Mouse (Mus musculus): ENCODE data around the gene Dnah9. TPM values are rescaled to one million over a fixed set of nuclear protein-coding genes. Genes with fewer than 3 reads are reported as not detected.

Gene Dnah9
- total RNA-seq (2021) = not detected
- long read RNA-seq, experiment 1 = 0 reads
- long read RNA-seq, experiment 2 = 0 reads

DNA sequence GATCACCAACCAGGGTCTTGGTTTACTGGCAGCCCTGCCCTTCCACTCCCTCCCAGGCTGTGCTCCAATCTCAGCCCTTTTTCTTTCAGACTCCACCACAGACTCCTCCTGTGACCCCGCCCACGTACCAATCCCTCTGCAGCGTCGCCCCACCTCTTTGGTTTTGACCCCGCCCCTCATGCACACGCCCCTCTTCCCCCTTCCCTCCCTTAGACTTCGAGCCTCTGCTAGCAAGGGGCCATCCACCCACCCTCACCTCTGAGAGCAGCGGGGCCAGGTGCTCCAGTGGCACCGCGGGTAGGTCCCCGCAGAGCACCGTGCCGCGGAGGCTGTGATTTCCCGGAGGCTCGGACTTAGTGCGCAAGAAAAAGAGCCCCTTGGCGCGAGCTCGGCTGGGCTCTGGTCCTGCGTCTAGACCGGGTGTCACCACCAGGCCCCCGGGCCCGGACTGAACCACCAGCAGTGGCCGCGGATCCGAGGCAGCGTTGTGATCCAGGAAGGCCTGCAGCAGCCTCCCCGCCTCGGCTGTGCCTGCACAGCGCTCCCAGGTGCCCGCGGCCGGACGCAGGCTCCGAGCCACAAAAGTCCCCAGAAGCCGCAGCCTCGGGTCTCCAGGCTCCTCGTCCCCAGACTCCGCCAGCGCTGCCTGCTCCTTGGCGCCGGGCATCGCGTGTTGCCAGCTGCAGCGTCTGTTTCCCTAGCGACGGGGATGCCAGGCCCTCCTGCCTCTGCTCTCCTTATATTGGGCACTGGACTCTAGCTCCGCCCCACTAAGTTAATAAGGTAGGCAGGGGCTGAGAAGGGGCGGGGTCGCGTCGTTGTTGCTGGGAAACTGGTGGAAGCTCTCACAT is at the start of gene Dnah9:
Gene Dnah9, minus strand, starts transcription at position 751 of the 851 bp plus-strand sequence.
- peak; percentile 15 for DNase-seq (ENCODE audit: low spot score)

GRCm38 (mm10) chr11:66188627-66189287 is 20.4 kb upstream of the Dnah9 start:
- peak; percentile 62 for DNase-seq (ENCODE audit: low spot score)

- DNase-seq (ENCODE audit: low spot score) = no peak
Measured at GRCm38 (mm10) chr11:66188146-66188545, 19.8 kb upstream of the Dnah9 start.

- DNase-seq (ENCODE audit: low spot score) = no peak
Measured at GRCm38 (mm10) chr11:66177781-66178180, 9.4 kb upstream of the Dnah9 start.

- no peak for DNase-seq (ENCODE audit: low spot score)
Measured at GRCm38 (mm10) chr11:66164022-66164421, 4.3 kb downstream of the Dnah9 start.

DNA sequence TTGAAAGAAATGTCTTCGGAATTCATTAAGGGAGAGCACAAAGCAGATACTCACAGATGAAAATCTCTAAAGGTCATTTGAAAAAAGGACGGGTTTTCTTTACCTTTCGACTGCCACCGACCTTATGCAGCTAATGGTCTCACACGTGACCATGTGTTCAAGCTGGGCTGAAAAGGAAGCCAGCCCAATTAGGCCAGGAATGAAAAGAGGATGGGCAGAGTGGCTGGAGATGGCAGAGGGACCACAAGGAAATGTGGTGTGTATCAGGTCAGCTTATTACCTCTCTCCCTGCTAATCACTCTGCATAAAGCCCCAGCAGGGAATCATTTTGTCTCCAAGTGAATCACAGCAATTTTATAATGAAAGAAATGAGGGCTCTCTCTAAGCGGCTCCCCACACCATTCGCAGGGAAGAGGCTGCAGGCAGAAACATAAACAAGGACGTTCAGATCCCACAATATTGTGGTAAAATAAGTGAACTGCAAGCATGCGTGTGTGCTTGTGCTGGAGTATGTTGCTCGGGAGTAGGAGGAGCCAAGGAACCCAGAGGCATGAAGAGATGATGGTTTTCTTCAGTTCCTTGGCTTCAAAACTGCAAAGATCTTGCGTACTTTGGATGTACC is 27.6 kb downstream of the Dnah9 start:
- no peak for DNase-seq (ENCODE audit: low spot score)

DNA sequence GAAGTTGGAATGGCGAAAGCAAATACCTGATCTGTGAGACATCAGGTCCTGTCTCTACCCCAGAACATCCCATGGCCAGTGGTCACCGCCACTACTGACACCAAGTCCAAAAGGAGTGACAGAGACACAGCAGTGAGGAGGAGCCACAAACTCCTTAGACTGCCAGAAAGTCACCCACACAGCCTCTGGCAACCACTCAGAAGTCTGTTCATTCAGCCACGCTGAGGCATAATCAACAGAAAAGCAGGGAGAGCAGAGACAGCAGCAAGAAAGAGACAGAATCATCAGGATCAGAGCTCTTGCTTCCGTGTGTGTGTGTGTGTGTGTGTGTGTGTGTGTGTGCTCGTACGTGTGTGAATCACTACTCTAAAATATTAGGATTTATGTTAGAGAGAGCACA is 33.5 kb downstream of the Dnah9 start:
- DNase-seq (ENCODE audit: low spot score) = no peak

DNA sequence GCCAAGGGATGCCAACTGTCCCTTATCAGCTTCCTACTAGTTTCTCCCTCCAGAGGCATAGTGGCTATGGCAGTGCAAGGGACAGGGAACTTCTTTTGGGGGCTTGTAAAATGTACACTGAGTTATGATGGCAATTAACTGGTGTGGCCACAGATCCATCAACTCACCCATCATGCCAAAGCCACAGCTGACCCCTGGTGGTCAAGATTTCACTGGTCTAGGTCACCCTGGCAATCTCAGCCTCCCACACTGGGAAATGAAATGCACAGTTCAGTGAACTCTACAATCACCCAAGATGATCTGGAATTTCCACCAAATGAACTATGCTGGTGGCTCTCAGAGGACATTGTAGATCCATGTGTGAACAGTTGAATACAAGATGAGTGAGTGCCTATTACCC is 42.2 kb downstream of the Dnah9 start:
- DNase-seq (ENCODE audit: low spot score) = no peak

GRCm38 (mm10) chr11:66124496-66124895 is 43.9 kb downstream of the Dnah9 start:
- DNase-seq (ENCODE audit: low spot score) = no peak

GRCm38 (mm10) chr11:66122017-66122416 is 46.3 kb downstream of the Dnah9 start:
- DNase-seq (ENCODE audit: low spot score) = peak; percentile 17

DNA sequence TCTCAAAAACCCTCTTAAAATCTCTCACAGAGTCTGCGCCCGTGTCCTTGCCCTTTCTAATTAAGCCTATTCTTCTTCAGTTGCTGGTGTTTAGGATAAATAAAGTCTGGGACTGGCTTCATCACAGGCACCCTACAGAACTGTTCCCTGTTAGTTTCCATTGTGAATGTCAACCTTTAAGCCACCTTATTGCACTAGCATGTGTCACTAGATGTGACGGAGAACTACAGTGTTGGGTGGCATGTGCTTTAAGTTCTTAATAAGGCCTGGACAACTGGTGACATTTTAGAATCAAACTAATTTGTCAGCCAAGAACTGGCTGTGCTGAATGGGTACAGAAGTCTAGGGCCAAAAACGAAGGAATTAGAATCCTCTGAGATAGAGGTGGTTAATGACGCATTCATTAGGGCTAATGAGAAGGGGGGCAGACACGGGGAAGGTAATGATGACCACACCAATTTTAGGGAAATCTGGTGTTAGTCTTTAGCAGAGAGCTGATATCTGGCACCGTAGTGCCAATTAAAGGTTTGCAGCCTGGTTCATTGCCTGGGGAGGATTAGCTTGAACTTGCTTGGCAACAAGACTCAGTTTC is 84.6 kb downstream of the Dnah9 start:
- DNase-seq (ENCODE audit: low spot score) = no peak

- no peak for DNase-seq (ENCODE audit: low spot score)
Measured at GRCm38 (mm10) chr11:66072921-66073320, 95.4 kb downstream of the Dnah9 start.

DNA sequence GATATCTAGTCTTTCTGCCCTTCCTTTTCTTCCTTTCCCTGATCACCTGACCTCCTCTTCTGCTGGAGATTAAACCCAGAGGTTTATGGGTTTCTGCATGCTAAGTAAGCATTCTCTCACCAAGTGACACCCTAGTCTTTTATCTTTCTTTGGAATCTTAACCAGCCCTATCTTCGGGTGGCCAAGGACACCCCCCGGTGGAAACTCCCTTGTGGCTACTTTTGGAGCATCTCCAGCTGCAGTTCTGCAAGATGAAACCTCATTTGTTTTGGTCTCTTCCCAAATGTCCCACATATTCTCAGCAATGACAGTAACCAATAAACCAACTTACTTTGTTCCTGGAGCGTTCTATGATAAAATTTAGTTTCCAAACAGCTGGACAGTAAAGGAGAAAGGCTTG is 109.4 kb downstream of the Dnah9 start:
- DNase-seq (ENCODE audit: low spot score) = no peak

DNA sequence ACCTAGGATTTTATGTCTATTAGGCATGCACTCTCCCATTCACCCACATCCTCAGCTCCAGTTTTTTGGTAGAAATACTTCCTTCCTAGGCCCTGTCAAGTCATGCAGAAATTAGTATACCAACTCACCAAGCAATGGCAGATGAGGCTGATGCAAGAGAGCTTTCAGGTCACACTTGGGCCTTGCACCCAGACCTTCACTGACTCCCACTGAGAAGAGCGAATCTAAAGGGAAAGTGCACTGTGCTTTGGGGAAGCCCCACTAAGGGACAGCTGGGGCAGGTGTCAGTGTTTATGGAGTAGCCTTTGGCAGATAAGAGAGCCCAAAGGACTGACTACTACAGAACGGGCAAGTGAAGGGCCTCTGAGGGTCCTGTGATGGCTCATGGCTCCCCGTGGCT is 117.1 kb downstream of the Dnah9 start:
- no peak for DNase-seq (ENCODE audit: low spot score)

- DNase-seq (ENCODE audit: low spot score) = no peak
Measured at GRCm38 (mm10) chr11:66049146-66049545, 119.2 kb downstream of the Dnah9 start.

- DNase-seq (ENCODE audit: low spot score) = no peak
Measured at GRCm38 (mm10) chr11:66046594-66047193, 121.7 kb downstream of the Dnah9 start.

- DNase-seq (ENCODE audit: low spot score) = no peak
Measured at GRCm38 (mm10) chr11:66043635-66044034, 124.7 kb downstream of the Dnah9 start.

DNA sequence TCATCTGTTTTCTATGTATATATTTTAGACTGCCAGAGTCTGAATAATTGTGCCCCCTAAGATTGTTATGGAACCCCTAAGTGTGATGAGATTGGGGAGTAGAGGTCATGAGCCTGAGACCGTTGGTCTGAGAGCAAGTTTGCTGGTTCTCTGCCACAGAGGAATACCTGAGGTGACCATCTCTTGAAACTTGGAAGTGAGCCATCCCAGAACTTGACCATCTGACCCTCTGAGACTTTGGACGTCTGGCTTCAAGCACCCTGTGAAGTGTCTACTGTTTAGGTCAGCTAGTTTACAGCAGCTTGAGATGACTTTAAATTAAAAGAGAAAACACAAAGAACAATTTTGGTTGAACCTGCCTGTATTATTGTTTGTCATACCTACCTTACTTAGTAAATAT is 125.8 kb downstream of the Dnah9 start:
- DNase-seq (ENCODE audit: low spot score) = no peak

- DNase-seq (ENCODE audit: low spot score) = no peak
Measured at GRCm38 (mm10) chr11:66025728-66026127, 142.6 kb downstream of the Dnah9 start.

GRCm38 (mm10) chr11:65975871-65976270 is 192.5 kb downstream of the Dnah9 start:
- DNase-seq (ENCODE audit: low spot score) = no peak

DNA sequence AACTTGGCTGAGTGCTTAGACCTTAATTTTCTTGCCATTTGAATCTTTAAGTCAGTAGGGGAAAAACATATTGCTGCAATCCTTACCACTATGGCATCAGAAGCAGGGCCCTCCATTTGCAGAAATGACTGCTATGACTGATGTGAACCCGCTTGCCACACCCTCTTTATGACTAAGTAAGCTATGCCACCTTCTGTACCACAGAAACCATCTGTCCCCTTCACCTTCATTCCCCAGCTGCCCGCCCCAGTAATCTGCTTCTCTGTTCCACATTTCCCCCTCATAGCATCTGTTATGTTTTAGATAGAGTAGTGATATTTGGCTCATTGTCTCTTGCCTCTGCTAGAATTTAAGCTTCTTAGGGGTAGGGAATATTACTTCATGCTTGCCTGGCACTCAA is 237.6 kb downstream of the Dnah9 start:
- DNase-seq (ENCODE audit: low spot score) = no peak

- no peak for DNase-seq (ENCODE audit: low spot score)
Measured at GRCm38 (mm10) chr11:65930359-65930758, 238.0 kb downstream of the Dnah9 start.

Measured in gastrocnemius, adult 18-20 months (tissue).